Mouse (Mus musculus): Measurements from ENCODE around the gene Wfdc21. TPM values are rescaled to one million over a fixed set of nuclear protein-coding genes. Genes with fewer than 3 reads are reported as not detected.
A peak's percentile ranks its signal among the peaks of the same experiment; 100 is the strongest.

Gene Wfdc21
- total RNA-seq, 2 experiments from 2014 or later, result not detected

DNA sequence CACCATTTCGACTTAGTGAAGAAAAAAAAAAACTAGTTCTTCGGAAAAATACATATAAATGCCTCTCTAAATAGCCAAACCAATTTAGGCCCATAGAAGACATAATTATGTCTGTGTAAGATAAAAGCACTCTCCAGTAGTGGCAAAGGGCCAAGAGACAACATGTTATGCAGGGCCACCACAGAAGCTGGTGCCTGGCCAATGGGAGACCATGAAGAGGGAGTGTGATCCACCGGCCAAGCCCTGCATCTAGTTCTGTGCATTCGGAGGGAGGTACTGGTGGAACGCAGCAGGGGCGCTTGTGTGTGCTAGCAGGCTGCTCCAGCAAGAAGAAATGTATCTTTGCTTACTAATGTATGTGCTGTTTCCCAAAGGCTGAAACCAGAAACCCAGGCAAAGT, 49.4 kb downstream of the Wfdc21 start:
- DNase-seq (ENCODE audit: extremely low spot score in 1 of 2, low spot score in 1 of 2), result no peak

DNA sequence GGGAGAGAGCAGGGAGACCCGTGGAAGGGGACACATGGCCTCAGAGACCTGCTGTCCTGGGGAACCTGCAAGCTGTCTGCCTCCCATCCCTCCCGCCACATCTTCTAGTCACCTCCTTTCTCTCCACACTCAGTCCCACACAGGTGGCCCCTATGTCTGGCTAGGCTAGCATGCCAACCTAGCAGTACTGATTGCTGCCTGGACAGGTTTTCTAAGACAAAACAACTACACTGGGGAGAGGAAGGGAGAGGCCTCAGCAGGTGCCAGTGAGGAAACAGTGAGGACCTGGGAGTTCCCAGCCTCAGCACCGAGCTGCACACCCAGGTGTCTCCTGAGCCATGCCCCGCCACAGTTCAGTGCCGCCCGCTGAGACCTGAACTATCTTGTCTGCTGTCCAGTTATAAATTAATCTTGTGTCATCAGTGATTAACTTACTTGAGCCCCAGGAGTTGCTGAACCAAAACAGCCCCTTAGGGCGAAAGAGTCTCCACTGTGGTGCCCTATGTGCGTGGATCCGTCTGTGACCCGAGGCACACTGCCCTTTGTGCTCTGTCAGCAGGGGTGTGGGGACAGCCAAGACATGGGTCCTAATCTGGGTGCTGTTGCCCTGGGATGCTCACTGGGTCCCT, 50.4 kb downstream of the Wfdc21 start:
- no peak for DNase-seq (ENCODE audit: extremely low spot score in 1 of 2, low spot score in 1 of 2)

- DNase-seq (ENCODE audit: extremely low spot score in 1 of 2, low spot score in 1 of 2), result no peak
These were observed 53.2 kb downstream of the Wfdc21 start for GRCm38 (mm10) chr11:83799871-83800430.

DNA sequence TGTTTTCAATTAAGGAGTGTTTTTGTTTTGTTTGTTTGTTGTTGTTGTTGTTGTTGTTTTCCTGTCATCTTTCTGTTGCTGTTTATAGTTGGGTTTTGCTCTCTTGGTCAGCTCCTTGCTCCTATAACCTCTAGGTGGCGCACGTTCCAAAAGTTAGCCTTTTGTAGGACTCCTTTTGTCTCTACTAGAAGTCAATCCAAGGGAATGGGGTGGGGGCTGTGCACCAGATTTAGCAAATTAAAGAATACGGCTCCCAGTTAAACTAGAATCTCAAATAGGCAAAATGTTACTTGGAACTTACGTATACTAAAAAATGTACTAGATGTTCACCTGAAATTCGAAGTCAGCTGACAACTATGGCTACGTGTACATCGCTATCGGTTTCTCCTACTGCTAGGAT, 55.4 kb downstream of the Wfdc21 start:
- DNase-seq (ENCODE audit: extremely low spot score in 1 of 2, low spot score in 1 of 2), result peak in 1 of 2 experiments; percentile 16

Other genes with a start within 250 kb of the Wfdc21 start
- not detected for gene Heatr9, start 224.8 kb upstream of the Wfdc21 start, total RNA-seq (2021)
- not detected for gene Ccl5, start 216.4 kb upstream of the Wfdc21 start, total RNA-seq (2021)
- 1 to 10 TPM; 3.9 to 5.1 TPM for gene Ccl9, start 168.3 kb upstream of the Wfdc21 start, total RNA-seq (2021)
- 1 to 10 TPM; 1.7 to 2.5 TPM for gene Ccl6, start 153.9 kb upstream of the Wfdc21 start, total RNA-seq (2021)
- gene Rpl9-ps1, start 101.3 kb upstream of the Wfdc21 start, total RNA-seq (2021), result not detected
- gene Ccl3, start 97.6 kb upstream of the Wfdc21 start, total RNA-seq (2021), result not detected
- gene Ccl4, start 84.4 kb upstream of the Wfdc21 start, total RNA-seq (2021), result not detected
- gene Wfdc17, start 42.9 kb upstream of the Wfdc21 start, total RNA-seq (2021), result not detected
- not detected for gene Wfdc18, start 37.9 kb upstream of the Wfdc21 start, total RNA-seq (2021)
- gene Heatr6, start 6.8 kb downstream of the Wfdc21 start, total RNA-seq (2021), result 10 to 100 TPM; 15.0 to 20.8 TPM
- under 1 TPM; 0.12 to 0.16 TPM for gene Hnf1b, start 103.1 kb downstream of the Wfdc21 start, total RNA-seq (2021)
- gene Ddx52, start 195.1 kb downstream of the Wfdc21 start, total RNA-seq (2021), result 10 to 100 TPM; 12.8 to 13.3 TPM
- 10 to 100 TPM; 63.8 to 65.3 TPM for gene Synrg, start 217.5 kb downstream of the Wfdc21 start, total RNA-seq (2021)

All from layer of hippocampus, postnatal 25 days (tissue).